Mouse (Mus musculus): ENCODE measurements around the gene Nfkbil1.

Nfkbil1 gene

GRCm38 (mm10) chr17:35175968-35176367, 59.6 kb downstream of the Nfkbil1 start, which contains the start of gene Aif1:
Gene Aif1 (minus strand): TSS chr17:35176068.
- no peak for DNase-seq (ENCODE audit: low spot score in 2 of 2)

- DNase-seq (ENCODE audit: low spot score in 2 of 2), result no peak
Measured at GRCm38 (mm10) chr17:35175382-35175781, 60.2 kb downstream of the Nfkbil1 start.

DNA sequence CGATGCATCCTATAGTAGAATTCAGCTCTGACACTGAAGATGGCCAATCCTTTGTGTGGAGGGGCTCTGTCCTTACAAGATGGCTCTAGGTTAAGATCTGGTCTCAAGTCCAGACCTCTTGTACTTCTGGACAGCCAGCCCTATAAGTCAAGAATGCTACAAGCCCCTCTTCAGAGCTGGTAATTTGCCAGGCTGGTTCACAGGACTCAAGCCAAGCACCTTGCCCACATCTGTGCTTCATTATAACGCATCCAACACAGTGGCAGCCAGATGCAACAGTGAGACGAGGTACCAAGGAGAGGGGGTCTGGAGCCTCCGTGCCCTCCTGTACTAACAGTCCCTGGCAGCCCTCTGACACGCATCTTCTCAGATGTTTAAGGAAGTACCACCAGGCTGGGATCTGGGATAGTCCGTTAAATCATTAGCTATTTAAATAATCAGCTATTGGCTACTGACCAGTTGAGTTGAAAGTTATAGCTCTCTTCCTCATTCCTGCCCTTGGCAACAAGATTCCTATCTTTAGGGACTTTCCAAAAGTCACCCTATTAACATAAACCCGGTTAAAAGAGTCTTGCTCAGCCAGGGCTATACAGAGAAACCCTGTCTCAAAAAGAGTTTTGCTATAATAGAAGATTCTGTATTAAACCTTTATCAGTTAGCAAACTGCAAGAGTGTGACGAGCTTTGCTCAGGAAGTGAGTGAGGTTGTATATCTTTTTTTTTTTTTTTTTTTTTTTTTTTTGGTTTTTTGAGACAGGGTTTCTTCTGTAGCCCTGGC, 61.2 kb downstream of the Nfkbil1 start:
- no peak for DNase-seq (ENCODE audit: low spot score in 2 of 2)

- DNase-seq (ENCODE audit: low spot score in 2 of 2), result no peak
Measured at GRCm38 (mm10) chr17:35173329-35173728, 62.3 kb downstream of the Nfkbil1 start.

GRCm38 (mm10) chr17:35172445-35173234, 63.0 kb downstream of the Nfkbil1 start:
- no peak for DNase-seq (ENCODE audit: low spot score in 2 of 2)
